ENCODE assay signal across 16 mouse cellular contexts in the genomic region with DNA sequence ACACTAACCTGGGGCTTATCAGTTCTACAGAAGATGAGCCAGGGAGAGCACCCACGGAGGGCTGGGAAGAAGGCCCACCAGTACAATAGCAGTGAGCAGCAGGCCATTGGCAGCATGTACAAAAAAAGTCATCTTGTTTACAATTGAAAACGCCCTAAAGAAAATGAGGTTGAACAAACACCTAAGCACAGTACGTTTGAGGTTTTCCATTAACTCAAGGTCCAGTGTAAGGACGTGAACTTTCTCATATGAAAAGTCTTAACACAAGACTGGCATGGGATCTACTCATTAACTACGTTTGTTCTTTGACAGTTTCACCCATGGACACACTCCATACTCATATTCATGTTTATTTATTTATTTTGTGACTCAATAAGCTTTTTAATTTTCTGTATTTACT.
"Had no signal": no experiment of that assay in that cellular context is flagged by ENCODE, and none has a peak within 500 bp of the region (broad histone marks: within the 10 kb centered on the region; RNA-seq: fewer than 3 reads in every experiment).

No protein-coding gene starts in this region.

- H3K4me2 ChIP-seq: lung, embryonic 15.5 days; midbrain, embryonic 13.5 days; midbrain, embryonic 15.5 days; neural tube, embryonic 12.5 days; stomach, embryonic 15.5 days had no signal

- ATAC-seq: liver, postnatal 0 days; lung, postnatal 0 days; midbrain, embryonic 13.5 days; midbrain, embryonic 15.5 days had no signal

- DNase-seq: liver, postnatal 0 days; lung, adult 2 months; lung, postnatal 14 days; lung, postnatal 36 days; right cerebral cortex, postnatal 14 days; thymus, adult 18-20 months; thymus, postnatal 14 days; thymus, postnatal 36 days had no signal

- H3K4me3 ChIP-seq: lung, embryonic 15.5 days; megakaryocyte, embryonic 14.5 days; midbrain, embryonic 13.5 days; midbrain, embryonic 15.5 days; neural tube, embryonic 12.5 days; stomach, embryonic 15.5 days had no signal

- H3K27ac ChIP-seq: lung, embryonic 15.5 days; macrophage; midbrain, embryonic 13.5 days; midbrain, embryonic 15.5 days; neural tube, embryonic 12.5 days; stomach, embryonic 15.5 days had no signal

- H3K9me3 ChIP-seq: lung, embryonic 15.5 days; megakaryocyte, embryonic 14.5 days; midbrain, embryonic 13.5 days; neural tube, embryonic 12.5 days; stomach, embryonic 15.5 days had no signal

- H3K27me3 ChIP-seq: lung, embryonic 15.5 days; megakaryocyte, embryonic 14.5 days; midbrain, embryonic 13.5 days; midbrain, embryonic 15.5 days; neural tube, embryonic 12.5 days; stomach, embryonic 15.5 days had no signal

- H3K9ac ChIP-seq: liver, postnatal 0 days; lung, embryonic 15.5 days; midbrain, embryonic 13.5 days; midbrain, embryonic 15.5 days; neural tube, embryonic 12.5 days; stomach, embryonic 15.5 days had no signal

- H3K36me3 ChIP-seq: lung, embryonic 15.5 days; midbrain, embryonic 15.5 days; neural tube, embryonic 12.5 days; stomach, embryonic 15.5 days had no signal

- H3K4me1 ChIP-seq: lung, embryonic 15.5 days; megakaryocyte, embryonic 14.5 days; midbrain, embryonic 13.5 days; midbrain, embryonic 15.5 days; neural tube, embryonic 12.5 days; stomach, embryonic 15.5 days had no signal
